Mouse (Mus musculus) stomach, postnatal 0 days (tissue): ENCODE data around the gene Pias1.

Experiments used
- CTCF ChIP-seq: IDR thresholded peaks from 2 replicates; pipeline ENCODE4 v1.5.1; 2016; ENCODE audit warnings: antibody characterized with exemption, low read depth, mild to moderate bottlenecking, moderate library complexity
- EP300 ChIP-seq: optimal IDR thresholded peaks from 2 replicates; pipeline ENCODE3; 2016; ENCODE audit warnings: antibody characterized with exemption

GRCm38 (mm10) chr9:62990134-62990533 is 2.4 kb upstream of the Pias1 start:
- TF ChIP-seq CTCF (no peak), EP300 (no peak)
